Mouse (Mus musculus) C2C12 (cell line): ENCODE data around the gene Cyp26c1.

Source experiments
- CTCF ChIP-seq: IDR thresholded peaks from one replicate; pipeline ENCODE4 v1.5.1; 2011; ENCODE audit not compliant: control insufficient read depth, insufficient read depth, insufficient read length
- FOSL1 ChIP-seq: IDR thresholded peaks from one replicate; pipeline ENCODE4 v1.8.0; 2011; ENCODE audit warnings: mild to moderate bottlenecking, low read length; ENCODE audit not compliant: poor library complexity, insufficient read depth, severe bottlenecking
- MAX ChIP-seq: IDR thresholded peaks from one replicate; pipeline ENCODE4 v1.6.1; 2011; ENCODE audit warnings: mild to moderate bottlenecking, control low read depth
- MYOD1 ChIP-seq: IDR thresholded peaks from one replicate; pipeline ENCODE4 v1.6.1; 2011; ENCODE audit warnings: low read depth; ENCODE audit not compliant: control insufficient read depth, insufficient read length
- MYOG ChIP-seq: IDR thresholded peaks from one replicate; pipeline ENCODE4 v1.6.1; 2011; ENCODE audit not compliant: control insufficient read depth, insufficient read length; ENCODE audit errors: extremely low read depth
- USF1 ChIP-seq: IDR thresholded peaks from one replicate; pipeline ENCODE4 v1.6.1; 2011; ENCODE audit warnings: low read depth, mild to moderate bottlenecking, control low read depth, moderate library complexity

DNA sequence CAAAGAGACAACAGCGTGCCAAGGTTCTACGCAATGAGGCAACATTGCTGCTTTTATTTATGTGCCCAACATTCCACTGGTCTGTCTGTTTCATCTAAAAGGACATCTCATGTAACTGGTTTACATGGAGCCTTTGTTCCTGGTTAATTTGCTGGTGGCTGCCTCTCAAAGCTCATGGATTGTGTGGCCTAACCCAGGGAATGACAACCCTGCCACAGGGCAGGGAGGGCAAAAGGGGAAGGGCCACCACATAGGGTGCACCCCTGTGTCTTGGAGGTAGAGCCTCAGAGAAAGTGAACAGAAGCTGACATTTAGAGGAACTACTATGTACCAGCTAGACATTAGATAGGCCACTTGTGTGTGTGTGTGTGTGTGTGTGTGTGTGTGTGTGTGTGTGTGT, 42.0 kb downstream of the Cyp26c1 start:
- TF ChIP-seq MAX = no peak
- TF ChIP-seq USF1 = no peak
- TF ChIP-seq MYOD1 = no peak
- no peak for TF ChIP-seq CTCF
- TF ChIP-seq MYOG = no peak
- no peak for TF ChIP-seq FOSL1
